Mouse (Mus musculus) adrenal gland, adult 2 months (tissue): ENCODE measurements around the gene Olfr142. TPM values are rescaled to one million over a fixed set of nuclear protein-coding genes. Genes with fewer than 3 reads are reported as not detected.
"Not testable (repeated sequence)": the region's sequence is repeated elsewhere in the genome, so short reads cannot be mapped to it uniquely, and the experiment has no call there.

Experiments
- DNase-seq: peaks from one replicate; pipeline ENCODE4 v3.0.0; 2021
- long read RNA-seq: library from polyadenylated mRNA; stranded (forward); transcript quantifications from one replicate; pipeline ENCODE4 v2.0.0, GENCODE M21; 2021
- polyA plus RNA-seq: library from polyadenylated mRNA; depleted of rRNA; stranded (reverse); fragments of >200 nt; gene quantifications from 2 replicates; pipeline ENCODE4 v1.2.3, GENCODE M21; 2012; rRNA removed
- total RNA-seq, 2 experiments: library from RNA; stranded (reverse); gene quantifications; 2 replicates each; pipeline ENCODE4 v1.2.3; 2021

The Olfr142 gene
- total RNA-seq (not detected), polyA plus RNA-seq (not detected in 2 replicates)
- long read RNA-seq: 0 reads

GRCm38 (mm10) chr2:90257492-90257891 is at the start of gene Olfr142:
Gene Olfr142 (minus strand): TSS chr2:90257592.
- no peak for DNase-seq

GRCm38 (mm10) chr2:90292741-90293140 is 35.3 kb upstream of the Olfr142 start, which contains the start of gene Olfr1272:
Gene Olfr1272 (minus strand): TSS chr2:90292841.
- DNase-seq: no peak

GRCm38 (mm10) chr2:90270932-90271331 is 13.5 kb upstream of the Olfr142 start, which contains the start of gene Olfr1271:
Gene Olfr1271 (minus strand): TSS chr2:90271032.
- DNase-seq: no peak

- not testable (repeated sequence) for DNase-seq
Measured at GRCm38 (mm10) chr2:90224393-90224792, 33.0 kb downstream of the Olfr142 start, which contains the start of gene Olfr1506. Gene Olfr1506 (minus strand): TSS chr2:90224493.

Other genes with a start within 250 kb of the Olfr142 start
- gene Olfr1263, start 245.5 kb downstream of the Olfr142 start, total RNA-seq: not detected
- gene Olfr1263, start 245.5 kb downstream of the Olfr142 start, polyA plus RNA-seq: not detected in 2 replicates
- gene Olfr1264, start 232.0 kb downstream of the Olfr142 start, total RNA-seq: not detected
- gene Olfr1264, start 232.0 kb downstream of the Olfr142 start, polyA plus RNA-seq: not detected in 2 replicates
- not detected for gene Olfr1265, start 222.3 kb downstream of the Olfr142 start, total RNA-seq
- gene Olfr1265, start 222.3 kb downstream of the Olfr142 start, polyA plus RNA-seq: not detected in 2 replicates
- not detected for gene Olfr140, start 194.0 kb downstream of the Olfr142 start, total RNA-seq
- gene Olfr140, start 194.0 kb downstream of the Olfr142 start, polyA plus RNA-seq: not detected in 2 replicates
- not detected for gene Olfr1269, start 136.2 kb downstream of the Olfr142 start, total RNA-seq
- gene Olfr1269, start 136.2 kb downstream of the Olfr142 start, polyA plus RNA-seq: not detected in 2 replicates
- not detected for gene Olfr32, start 115.3 kb downstream of the Olfr142 start, total RNA-seq
- not detected in 2 replicates for gene Olfr32, start 115.3 kb downstream of the Olfr142 start, polyA plus RNA-seq
- not detected for gene Olfr1270, start 104.5 kb downstream of the Olfr142 start, total RNA-seq
- gene Olfr1270, start 104.5 kb downstream of the Olfr142 start, polyA plus RNA-seq: not detected in 2 replicates
- not detected for gene Olfr1506, start 33.1 kb downstream of the Olfr142 start, total RNA-seq
- gene Olfr1506, start 33.1 kb downstream of the Olfr142 start, polyA plus RNA-seq: not detected in 2 replicates
- not detected for gene Olfr1271, start 13.4 kb upstream of the Olfr142 start, total RNA-seq
- gene Olfr1271, start 13.4 kb upstream of the Olfr142 start, polyA plus RNA-seq: not detected in 2 replicates
- not detected for gene Olfr1272, start 35.2 kb upstream of the Olfr142 start, total RNA-seq
- not detected in 2 replicates for gene Olfr1272, start 35.2 kb upstream of the Olfr142 start, polyA plus RNA-seq
- under 1 TPM in 1 of 2 experiments, not detected in 1; 0.12 TPM for gene Gm13769, start 64.6 kb upstream of the Olfr142 start, total RNA-seq
- not detected in 2 replicates for gene Gm13769, start 64.6 kb upstream of the Olfr142 start, polyA plus RNA-seq
- not detected for gene Olfr1274-ps, start 141.1 kb upstream of the Olfr142 start, total RNA-seq
- not detected in 2 replicates for gene Olfr1274-ps, start 141.1 kb upstream of the Olfr142 start, polyA plus RNA-seq